Mouse (Mus musculus) kidney, postnatal 36 days (tissue): ENCODE measurements around the gene Mapt.
A peak's percentile ranks its signal among the peaks of the same experiment; 100 is the strongest.

Experiments used
- DNase-seq, 2 experiments: peaks; one replicate each; pipeline ENCODE4 v3.0.0; 2021 to 2022; ENCODE audit warnings: mixed read lengths in 2 of 2

Gene Mapt

DNA sequence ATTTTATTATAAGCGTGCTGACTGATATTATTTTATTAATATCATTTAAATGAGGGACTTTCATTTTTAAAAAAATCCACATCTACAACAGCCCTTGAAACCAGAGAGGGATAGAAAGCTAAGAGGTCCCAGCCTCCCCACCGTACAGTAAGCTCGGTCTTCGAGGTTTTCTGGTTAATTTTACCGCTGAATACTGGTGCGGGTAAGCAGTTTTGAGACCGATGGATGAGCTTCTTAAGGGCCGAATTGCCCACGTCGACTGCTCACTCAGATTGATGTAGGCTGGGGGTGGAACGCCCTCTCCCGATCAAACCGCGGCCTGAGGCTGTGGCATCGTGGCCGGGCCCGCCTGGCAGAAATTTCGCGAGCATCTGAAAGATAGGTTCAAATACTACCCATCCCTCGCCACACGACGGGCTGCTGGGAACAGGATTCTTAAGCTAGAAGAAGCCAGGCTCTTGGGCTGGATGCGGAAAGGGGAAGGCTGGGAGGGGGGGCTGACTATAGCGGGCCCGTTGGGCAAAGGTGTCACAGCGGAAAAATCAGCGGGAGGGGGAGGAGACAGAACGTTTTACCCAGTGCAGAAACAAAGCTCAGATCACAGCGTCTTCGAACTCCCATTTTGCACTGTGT is 2.5 kb downstream of the Mapt start:
- peak in 1 of 2 experiments; percentile 59 for DNase-seq

DNA sequence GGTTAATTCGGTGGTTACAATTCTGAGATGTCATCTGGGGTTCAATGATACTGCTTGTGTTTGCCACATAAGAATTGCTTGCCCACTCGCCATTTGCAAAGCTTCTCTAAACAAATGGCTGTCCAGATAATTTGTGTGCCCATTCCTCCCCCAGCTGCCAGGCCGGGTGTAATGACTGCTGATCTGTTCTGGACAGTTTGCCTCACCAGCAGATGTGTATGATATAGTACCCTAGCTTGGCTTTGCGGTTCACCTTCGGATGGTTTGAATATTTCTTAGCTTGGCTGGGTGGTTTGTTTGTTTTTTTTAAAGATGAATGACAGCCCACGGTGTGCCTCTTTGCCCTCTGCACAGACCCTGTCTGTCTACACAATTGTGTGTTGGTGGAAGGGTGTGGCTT is 3.5 kb downstream of the Mapt start:
- no peak for DNase-seq

GRCm38 (mm10) chr11:104235881-104236280 is 4.7 kb downstream of the Mapt start:
- no peak for DNase-seq

GRCm38 (mm10) chr11:104237226-104237625 is 6.0 kb downstream of the Mapt start:
- peak; percentile 77 to 81 for DNase-seq

DNA sequence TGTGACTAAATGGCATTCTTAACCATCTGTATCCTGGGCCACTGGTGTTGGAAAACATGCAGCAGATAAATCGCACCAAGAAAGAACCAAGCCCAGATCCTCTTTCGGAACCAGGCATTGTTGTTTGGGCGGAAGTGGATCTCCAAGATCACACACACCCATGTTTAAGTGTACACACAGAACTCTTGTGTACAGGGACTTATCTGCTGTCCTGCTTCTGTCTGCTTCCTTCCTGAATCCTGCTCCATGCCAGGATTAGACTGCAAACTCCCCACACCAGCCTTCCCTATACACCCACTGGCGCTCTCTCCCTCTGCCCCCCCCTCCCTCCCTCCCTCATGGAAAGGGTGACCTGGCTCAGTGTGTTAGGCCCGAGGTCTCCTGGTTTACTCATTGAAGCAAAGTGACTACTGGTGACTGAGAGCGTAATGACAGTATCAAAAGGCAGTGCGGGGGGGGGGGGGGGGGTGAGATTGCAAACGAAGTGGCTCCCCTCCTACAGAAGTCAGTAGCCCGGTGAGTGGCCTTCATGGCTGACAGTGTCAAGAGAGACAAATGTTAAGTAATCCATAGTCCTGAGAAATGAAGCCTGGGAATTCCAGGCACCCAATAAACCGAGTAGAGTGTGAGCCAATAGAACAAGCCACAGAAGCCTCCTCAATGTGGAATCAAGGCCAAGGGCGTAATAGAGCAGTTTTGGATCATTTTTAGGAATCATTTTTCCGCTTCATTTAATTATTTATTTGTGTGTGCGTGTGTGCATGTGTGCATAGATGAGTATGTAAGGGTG is 7.0 kb downstream of the Mapt start:
- DNase-seq: no peak

- DNase-seq: peak in 1 of 2 experiments; percentile 67
These were observed 14.3 kb downstream of the Mapt start for GRCm38 (mm10) chr11:104245478-104245877.

DNA sequence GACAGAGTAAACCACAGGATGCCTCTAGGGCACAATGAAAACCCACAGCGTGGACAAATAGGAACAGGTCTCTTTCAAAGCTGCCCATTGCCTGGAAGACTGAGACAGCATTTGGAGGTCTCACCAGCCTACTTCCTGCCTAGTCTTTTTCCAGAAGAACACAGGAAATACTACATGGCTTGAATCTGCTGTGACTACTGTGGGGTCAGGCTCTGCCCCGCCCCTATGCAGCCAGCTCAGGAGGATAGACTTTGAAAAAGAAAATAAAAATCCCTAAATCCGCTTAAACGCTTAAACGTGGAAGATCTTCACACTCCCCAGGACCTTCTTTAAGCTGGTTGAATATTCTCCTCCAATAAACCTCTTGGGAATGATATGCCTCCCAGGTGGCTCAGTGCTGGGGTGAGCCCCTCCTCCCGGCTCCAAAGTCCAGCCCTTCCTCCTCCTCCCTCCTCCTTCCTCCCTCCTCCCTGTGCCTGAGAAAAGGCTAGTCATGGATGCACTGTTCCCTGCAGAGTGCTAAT is 15.0 kb downstream of the Mapt start:
- DNase-seq: peak; percentile 80 to 90

DNA sequence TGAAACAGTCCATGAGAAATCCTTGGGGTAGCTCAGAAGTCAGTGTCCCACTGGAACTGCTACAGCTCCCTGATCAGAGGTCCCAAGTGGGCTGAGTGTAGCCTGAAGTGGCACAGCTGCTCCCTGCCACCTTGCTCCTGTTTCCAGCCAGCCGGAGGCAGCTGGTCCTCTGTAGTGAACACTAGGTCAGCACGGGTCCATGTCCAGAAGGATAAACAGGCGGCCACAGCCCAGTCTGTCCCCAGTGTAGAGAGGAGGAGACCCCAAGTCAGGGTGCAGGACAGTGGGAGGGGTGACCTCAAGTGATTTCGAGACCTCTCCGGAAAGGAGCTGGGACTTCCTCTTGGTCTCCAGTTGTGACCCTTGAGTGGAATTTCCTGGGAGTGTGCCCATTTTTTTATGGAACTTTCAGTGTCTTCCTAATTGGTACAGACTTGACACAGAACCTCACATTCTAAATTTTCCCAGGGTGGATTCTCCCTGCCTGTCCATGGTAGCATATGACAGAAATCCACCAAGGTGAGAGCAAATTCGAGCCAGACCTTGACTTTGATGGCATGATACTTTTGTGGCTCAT is 16.0 kb downstream of the Mapt start:
- peak; percentile 74 to 84 for DNase-seq

DNA sequence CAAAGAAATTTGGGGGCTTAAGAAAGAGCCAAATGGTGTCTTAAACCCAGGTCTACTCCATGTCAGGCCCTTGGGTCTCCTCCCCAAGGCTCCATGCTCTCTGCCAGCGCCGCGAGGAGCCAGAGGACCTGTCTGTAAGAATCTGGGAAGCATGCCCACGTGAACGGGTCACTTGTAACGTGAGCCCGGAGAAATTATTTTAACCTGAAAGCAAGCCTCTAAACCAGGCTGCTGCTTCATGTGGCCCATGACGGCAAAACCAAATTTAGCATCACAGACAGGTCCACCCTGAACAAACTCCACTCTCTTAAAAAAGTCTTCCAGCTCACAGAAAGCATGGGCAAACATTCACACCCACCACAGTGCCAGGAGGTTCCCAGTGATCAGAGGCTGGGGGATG is 18.2 kb downstream of the Mapt start:
- DNase-seq: peak in 1 of 2 experiments; percentile 59

- DNase-seq: no peak
These were observed 19.9 kb downstream of the Mapt start for GRCm38 (mm10) chr11:104251121-104251520.

DNA sequence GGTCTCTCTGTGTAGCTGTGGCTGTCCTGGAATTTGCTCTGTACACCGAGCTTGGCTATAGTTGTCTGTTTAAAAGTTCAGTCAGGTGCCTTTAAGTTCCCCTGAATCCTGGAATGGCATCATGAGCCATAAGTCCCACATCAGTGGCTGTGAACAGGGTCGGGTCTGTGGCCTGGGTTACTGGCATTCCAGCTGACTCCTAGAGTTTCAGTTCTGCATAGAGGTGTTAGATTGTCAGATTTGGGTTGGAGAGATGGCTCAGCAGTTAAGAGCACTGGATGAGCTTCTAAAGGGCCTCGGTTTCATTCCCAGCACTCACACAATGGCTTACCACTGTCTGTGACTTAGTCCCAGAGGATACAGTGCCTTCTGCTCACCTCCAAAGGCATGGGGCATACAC is 20.9 kb downstream of the Mapt start:
- no peak for DNase-seq

DNA sequence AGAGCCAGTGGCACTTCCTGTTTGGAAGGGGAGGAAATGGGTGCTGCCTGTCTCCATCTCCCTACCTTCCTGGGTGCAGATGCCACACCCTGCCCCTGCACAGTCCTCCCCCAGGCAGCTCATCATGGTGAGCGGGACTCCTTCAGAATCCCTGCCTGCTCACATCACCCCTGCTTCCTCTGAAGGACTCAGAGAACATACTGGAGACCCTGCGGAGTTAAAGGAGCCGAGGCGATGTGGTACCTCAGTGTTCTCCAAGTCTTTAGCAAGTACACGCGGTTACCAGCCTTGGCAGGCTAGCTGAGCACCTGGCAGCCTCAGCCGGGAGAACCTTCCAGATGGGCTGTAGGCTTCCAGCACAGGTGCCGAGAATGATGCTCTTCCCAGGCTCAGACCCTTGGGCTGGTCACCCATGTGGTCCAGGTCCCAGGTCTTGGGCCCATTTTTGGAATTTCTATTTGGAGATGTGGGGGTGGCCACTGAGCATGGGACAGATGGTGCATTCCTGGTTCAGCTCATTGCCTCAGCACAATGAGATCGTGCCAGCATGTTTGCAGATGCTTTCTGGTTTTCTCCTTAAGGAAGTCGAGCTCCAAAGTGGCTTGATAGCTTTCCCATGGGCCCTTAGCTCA is 23.3 kb downstream of the Mapt start:
- no peak for DNase-seq

GRCm38 (mm10) chr11:104256179-104256578 is 25.0 kb downstream of the Mapt start:
- peak; percentile 67 to 73 for DNase-seq

- DNase-seq: peak in 1 of 2 experiments; percentile 52
These were observed 27.8 kb downstream of the Mapt start for GRCm38 (mm10) chr11:104258991-104259390.

GRCm38 (mm10) chr11:104264683-104265082 is 33.5 kb downstream of the Mapt start:
- DNase-seq: peak; percentile 82 to 91

DNA sequence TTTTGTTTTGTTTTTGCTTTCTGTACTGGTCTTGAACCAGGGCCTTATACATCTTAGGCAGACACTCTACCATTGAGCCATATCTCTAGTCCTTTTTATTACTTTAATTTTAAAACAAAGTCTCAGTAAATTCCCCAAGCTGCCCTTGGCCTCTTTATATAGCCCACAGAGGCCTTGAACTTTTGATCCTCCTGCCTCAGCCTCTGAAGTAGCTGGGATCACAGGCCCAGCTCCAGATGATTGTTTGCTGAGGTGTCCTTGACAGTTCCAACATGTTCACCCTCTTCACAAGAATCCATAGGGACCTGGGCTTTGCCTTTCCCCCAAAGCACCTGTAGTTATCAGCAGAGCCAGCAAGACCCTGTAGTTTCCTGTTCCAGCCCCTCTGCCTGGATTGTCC is 34.5 kb downstream of the Mapt start:
- no peak for DNase-seq

GRCm38 (mm10) chr11:104267380-104267779 is 36.2 kb downstream of the Mapt start:
- DNase-seq: peak; percentile 56 to 68

DNA sequence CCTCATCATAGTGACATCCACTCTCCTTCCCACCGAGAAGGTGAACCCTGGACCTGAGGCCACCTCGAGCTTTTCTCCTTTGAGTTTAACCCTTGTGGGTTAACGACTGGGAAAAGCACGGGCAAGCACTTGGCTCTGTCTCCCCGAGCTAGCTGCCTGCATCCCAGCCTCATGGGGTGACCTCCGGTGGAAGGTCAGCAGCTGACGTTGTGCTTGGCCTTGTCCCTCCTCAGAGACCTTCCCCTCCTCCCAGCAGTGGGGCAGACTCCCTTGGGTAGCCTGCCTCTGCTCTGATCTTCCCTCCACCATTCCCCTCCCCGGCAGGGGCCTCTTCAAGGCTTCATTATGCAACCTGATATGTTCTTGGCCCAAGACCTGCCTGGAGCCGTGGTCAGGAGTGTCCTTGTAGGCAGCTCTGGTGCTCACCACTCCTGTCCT is 38.2 kb downstream of the Mapt start:
- peak; percentile 86 to 93 for DNase-seq

DNA sequence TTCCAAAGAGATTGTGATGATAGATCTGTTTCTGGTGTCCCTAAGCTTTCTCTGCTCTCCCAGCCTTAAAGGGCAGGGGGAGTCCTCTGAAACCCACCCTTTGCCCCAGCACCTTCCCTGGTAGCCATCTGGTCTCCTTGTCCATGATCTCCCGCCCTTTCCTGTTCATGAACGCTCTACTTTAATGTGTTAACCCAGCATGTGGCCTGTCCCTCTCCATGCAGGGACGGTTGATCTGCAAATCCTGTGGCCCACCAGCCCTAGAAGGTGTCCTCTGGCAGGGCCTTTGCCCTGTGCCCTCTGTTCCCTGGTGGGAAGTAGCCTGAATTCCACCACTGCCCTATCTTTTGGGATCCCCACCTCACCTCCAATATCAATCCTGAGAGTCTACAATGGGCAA is 39.3 kb downstream of the Mapt start:
- DNase-seq: no peak

GRCm38 (mm10) chr11:104270876-104271275 is 39.7 kb downstream of the Mapt start:
- DNase-seq: peak; percentile 44 to 49

DNA sequence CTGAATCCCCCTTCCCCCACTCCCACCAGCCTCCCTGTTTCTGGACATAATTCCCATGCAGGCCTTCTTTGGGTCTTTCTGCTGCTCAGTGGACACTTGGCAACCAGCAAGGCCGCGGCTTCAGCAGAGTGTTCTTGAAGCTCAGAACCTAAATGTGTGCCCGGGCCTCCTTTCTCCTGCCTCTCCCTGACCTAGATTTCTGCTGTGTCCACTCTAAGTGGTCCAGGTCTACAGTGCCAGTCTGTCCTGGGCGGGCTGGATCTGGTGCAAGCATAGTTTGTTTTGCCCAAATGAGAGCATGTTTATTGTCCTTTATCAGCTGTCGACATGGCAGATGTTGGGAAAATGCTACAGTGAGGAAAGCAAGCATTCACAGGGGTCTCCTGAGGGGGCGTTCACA is 40.7 kb downstream of the Mapt start:
- DNase-seq: no peak

GRCm38 (mm10) chr11:104272352-104272751 is 41.2 kb downstream of the Mapt start:
- peak; percentile 93 to 94 for DNase-seq

- DNase-seq: no peak
These were observed 44.6 kb downstream of the Mapt start for GRCm38 (mm10) chr11:104275765-104276164.
